Mouse (Mus musculus) kidney, adult 8-10 months (tissue): ENCODE data around the gene Dhx30.
"Not testable (repeated sequence)": the region's sequence is repeated elsewhere in the genome, so short reads cannot be mapped to it uniquely, and the experiment has no call there.

Source experiments
- DNase-seq, 2 experiments: peaks; one replicate each; pipeline ENCODE4 v3.0.0; 2022

Dhx30 gene

GRCm38 (mm10) chr9:110093303-110093702 lies 24.3 kb downstream of the Dhx30 start:
- DNase-seq: peak in 1 of 2 experiments; percentile 25

DNA sequence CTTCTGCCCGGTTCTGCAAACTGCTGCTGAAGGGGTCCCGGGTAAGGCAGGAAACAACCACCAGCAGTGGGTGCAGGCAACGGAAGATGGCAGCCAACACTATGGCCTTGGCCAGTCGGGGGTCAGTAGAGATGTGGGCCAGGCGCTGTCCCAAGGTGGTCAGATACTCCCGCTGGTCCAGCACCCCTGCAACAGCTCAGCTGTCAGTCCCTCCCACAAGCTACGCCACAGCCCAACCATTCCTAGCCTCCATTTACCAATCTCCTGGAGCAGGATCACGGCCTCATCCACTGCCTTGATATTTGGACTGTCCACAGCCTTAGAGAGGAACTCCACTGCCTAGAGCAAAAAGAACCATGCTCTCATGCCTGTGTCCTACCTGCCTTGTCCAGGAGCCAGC lies 31.9 kb downstream of the Dhx30 start:
- DNase-seq: no peak

GRCm38 (mm10) chr9:110084201-110084964 lies 33.2 kb downstream of the Dhx30 start:
- no peak for DNase-seq

DNA sequence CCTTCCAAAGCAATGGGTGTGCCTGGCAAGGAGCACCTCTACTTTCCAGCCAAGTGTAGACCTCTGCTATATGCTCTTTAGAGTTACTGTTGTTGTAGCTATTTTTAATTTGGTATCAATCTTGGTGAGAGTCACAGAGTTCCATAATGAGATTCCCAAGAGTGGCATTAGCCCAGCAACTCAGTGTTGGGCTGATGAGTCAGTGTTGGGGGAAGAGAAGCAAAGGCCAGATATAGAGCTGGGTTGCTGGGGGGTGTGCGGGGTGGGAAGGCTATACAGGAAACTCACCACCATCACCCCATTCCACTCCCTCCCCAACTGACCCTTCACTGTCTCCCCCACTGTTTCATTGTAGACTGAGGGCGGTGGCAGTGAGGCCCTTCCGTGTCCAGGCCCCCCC lies 36.6 kb downstream of the Dhx30 start:
- DNase-seq: no peak

DNA sequence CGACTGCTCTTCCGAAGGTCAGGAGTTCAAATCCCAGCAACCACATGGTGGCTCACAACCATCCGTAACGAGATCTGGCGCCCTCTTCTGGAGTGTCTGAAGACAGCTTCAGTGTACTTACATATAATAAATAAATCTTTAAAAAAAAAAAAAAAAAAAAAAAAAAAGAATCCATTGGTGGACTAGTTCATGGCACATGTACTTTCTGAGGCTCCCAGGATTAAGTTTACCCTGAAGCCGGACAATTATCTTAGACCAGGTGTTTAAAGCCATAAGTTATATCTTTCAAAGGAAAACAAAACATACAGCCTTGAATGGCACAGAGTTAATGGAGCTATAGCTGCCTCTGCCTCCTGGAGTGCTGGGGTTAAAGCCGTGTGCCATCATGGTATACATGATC lies 41.2 kb downstream of the Dhx30 start:
- DNase-seq: not testable (repeated sequence)

DNA sequence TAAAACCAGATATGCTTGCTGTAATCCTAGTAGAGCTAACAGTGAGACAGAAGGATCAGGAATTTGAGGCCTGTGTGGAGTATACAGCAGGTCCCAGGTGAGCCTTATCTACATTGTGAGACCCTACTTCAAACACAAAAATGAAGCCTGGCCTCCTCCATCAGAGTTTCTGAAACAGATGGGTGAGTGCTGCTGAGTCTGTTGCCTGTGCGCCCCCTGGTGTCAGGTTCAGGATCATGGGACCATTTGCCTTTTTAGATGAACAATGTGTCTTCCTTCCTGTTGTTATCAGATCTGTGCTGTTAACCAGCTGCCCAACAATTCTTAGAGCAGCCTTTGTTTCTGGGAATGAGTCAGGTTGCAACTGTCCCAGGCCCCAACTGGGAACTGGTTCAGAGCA lies 45.8 kb downstream of the Dhx30 start:
- peak; percentile 42 to 81 for DNase-seq

- no peak for DNase-seq
These were observed 46.6 kb downstream of the Dhx30 start for GRCm38 (mm10) chr9:110071011-110071410.

DNA sequence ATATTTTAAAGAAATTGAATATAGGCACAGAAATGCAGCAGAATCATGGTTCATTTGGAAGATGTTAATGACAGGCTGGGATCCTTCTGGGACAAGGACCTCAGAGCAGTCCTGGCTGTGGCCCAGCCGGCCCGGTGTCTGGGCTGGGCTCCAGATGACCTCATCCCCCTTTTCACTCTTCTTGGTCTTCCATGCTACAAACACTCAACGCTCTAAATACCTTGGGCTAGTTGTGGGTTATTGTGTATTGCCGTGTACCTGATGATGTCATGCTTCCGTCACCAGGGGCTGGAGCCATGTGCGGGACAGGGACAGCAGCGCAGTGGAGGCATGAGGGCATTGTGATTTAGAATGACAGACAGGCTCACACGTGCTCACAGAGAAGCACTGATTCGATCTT lies 47.3 kb downstream of the Dhx30 start:
- DNase-seq: peak; percentile 30 to 54

GRCm38 (mm10) chr9:110068745-110069144 lies 48.9 kb downstream of the Dhx30 start:
- DNase-seq: no peak

GRCm38 (mm10) chr9:110064641-110065040 lies 53.0 kb downstream of the Dhx30 start:
- no peak for DNase-seq

DNA sequence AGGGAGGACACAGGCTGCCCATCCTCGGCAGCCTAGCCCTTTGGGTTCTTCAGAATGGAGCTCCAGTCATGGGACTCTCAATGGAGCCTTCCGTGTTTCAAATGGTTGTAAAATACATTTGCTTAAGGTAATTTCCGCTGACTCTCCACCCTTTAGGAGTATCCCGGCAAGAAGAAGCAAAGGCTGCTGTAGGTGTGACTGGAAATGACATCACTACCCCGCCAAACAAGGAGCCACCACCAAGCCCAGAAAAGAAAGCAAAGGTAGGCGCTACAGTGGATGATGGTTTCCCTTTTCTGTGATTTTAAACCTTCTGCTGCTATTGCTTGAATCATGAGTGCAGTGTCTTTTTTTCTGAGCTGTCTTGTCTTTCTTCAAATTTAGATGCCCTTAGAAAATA lies 54.8 kb downstream of the Dhx30 start:
- no peak for DNase-seq

DNA sequence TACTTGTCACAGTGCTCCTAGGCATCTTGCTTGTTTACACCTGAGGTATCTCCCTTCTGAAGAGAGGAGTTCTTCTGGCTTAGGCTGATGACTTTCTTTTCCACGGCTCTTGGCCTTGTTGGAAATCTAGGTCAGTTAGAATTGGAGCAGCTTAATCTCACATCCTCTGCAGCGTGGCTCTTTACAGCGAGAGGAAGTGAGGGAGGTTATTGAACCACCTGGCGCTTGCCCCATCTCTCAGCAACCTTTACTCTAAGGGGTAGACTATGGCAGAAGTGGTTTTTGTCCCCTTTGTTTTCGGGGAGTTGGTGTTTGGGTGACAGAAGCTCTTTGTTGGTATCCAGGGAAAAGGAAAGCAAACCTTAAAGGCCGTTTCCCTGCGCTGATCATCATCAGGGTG lies 55.2 kb downstream of the Dhx30 start:
- DNase-seq: no peak

DNA sequence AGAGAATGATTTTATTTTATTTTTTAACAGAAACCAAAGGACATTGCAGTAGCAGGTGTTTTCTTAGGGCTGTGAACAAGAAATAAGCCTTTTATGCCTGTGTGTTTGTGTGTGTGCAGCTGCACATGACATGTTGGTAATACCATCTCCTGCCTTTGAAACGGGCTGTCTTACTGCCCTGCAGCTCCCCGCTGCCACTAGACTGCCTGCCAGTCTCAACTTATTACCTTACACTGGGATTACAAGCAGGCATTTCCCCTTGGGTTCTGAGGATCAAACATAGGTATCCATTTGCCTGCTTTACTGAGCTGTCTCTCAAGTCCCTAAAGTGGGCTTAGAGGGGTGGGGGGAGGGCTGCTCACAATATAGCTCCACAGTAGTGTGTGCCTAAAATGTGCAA lies 56.9 kb downstream of the Dhx30 start:
- DNase-seq: no peak

GRCm38 (mm10) chr9:110057200-110057599 lies 60.4 kb downstream of the Dhx30 start:
- no peak for DNase-seq

- DNase-seq: no peak
These were observed 62.8 kb downstream of the Dhx30 start for GRCm38 (mm10) chr9:110054781-110055180.

DNA sequence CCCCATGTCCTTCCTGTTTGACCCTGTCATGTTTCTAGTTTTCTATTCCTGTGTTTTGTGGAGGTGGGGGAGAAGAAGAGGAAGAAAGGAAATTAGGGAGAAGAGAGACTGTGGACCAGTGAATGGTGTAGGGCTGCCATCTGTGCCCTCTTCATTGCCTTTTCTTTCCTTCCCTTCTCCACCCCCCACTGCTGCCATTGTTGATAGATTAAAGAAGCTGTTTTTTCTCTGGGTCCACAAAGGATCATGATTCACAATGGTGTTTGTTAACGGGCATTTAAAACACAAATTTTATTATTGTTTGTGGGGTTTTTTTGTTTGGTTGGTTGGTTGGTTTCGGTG lies 63.6 kb downstream of the Dhx30 start:
- no peak for DNase-seq

DNA sequence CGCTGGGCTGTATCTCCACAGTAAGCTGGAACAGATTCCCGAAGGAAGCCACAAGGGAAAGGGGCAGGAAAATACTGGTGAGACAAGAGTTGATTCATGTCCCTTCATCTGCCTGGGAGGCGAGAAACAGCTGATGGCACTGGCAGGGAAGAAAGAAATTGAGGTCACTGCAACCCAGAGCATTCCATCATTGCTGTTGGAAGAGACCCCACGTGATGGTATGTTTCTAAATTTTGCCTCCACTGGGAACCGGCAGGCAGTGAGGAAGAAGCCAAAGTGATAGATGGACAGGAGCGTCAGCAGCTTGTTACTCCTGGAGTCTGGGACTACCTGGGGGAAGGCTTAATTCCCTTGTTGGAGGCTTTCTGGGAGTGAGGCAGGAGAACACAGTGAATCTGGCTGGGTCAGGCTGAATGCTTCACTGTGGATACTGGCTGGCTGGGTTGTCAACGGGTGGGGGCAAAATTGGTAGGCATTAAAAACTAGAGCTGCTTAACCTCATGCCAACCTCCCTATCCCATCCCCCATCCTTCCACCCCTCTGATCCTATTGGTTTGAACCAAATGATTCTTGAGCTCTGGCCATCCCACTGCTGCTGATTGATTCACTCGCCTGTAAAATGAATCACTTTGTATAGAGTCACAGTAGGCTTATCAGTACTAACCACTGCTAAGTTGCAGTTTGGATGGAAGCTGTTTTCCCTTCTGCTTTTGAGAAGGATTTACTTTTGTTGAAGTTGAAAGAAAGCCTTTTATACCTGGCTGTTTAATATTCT lies 64.1 kb downstream of the Dhx30 start:
- DNase-seq: no peak

DNA sequence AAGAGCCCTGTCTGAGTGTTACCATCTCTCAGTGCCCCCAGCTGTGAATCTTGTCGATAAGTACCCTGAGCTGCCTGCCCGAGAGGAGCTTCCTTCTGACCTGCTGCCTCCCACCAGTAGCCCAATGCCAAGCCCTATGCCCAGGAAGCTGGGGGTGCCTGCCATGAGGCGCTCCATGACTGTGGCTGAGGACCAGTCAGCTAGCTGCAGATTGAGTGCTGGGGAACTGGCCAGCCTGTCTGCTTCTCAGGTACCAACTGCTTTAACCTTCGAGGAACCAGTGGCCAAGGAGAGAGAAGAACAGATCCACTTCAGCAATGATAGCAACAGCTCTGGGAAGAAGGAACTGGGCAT lies 64.7 kb downstream of the Dhx30 start:
- no peak for DNase-seq

GRCm38 (mm10) chr9:110051869-110052661 lies 65.6 kb downstream of the Dhx30 start:
- no peak for DNase-seq

- no peak for DNase-seq
These were observed 66.4 kb downstream of the Dhx30 start for GRCm38 (mm10) chr9:110051184-110051583.

DNA sequence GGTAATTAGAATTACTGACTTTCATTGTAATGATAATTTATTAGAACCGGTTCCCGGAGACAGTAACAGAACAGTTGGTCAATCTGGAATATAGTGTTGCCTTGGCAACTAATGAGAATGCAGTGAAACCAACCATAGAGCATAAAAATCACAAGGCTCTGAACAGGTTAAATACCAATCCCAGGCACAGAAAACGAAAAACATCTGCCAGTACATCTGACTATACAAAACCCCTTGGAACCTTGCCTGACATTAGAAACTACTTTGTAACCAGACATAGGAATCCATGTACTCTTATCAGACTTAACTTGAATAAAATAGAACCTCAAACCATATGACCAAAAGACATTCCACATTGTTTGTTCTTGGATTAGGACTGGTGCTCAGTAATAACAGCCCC lies 69.8 kb downstream of the Dhx30 start:
- no peak for DNase-seq

- DNase-seq: no peak
These were observed 70.4 kb downstream of the Dhx30 start for GRCm38 (mm10) chr9:110047260-110047659.

DNA sequence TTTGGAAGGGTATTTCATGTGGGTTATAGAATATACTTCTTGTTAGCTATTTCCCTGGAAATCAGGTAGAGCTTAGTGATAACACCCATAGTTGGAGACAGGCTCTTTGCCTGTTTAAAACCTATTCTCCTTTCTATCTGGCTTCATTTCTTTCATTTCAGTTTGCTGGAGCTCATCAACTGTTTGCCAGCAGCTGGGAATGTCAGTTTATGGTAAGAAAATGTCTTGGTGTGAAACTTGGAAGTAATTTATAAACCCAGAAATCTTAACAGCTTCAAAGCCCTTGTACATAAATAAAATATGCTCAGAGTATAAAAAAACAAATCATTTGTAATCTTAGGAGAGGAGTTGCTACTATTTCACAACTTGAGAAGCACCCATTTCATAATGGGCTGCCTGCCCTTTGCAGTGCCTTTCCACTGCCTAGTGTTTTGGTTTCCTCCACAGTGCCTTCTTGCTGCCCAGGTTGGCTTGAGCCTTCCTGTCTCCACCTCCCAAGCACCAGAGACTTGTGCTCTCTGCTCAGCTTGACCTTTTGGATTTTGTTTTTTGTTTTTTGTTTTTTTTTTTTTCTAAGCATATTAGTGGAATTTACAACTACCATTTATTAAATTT lies 71.8 kb downstream of the Dhx30 start:
- DNase-seq: no peak
